Mouse (Mus musculus) thymus, postnatal 36 days (tissue): ENCODE data around the gene Dcakd.

Experiments used
- DNase-seq, 2 experiments: peaks; one replicate each; pipeline ENCODE4 v3.0.0; 2022; ENCODE audit warnings: mixed read lengths in 2 of 2

The Dcakd gene

DNA sequence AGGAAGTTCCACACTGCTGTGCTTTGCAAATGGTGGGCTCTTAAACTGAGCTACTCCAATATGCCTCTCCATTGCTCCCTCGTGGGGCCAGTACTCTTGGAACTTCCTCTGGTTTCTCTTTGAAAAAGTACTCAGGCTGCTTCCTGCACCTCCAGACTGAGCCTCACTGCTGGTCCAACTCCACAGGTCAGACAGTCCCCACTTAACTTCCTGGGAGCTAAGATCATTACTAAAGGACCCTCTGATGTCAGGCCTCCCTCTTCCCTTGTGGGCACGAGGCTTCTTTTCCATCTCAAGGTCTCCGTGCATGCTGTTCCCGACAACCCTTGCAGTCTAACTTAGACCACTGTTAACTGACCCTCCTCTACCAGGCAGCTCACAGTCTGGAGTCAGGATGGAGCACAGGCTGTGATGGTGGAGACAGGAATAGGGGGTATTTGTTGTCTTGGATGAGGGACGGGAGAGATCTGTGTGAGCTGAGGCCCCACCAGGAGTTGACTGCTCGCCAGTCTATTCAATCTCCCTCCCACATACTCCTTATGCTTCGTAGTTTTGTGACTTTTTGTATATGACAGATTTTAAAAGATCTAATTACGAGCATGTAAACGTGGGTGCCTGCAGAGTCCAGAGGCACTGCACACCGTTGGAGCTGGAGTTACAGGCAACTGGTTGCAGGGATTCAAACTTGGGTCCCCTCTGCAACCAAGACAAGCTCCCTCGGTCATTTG, 22.7 kb downstream of the Dcakd start:
- no peak for DNase-seq

DNA sequence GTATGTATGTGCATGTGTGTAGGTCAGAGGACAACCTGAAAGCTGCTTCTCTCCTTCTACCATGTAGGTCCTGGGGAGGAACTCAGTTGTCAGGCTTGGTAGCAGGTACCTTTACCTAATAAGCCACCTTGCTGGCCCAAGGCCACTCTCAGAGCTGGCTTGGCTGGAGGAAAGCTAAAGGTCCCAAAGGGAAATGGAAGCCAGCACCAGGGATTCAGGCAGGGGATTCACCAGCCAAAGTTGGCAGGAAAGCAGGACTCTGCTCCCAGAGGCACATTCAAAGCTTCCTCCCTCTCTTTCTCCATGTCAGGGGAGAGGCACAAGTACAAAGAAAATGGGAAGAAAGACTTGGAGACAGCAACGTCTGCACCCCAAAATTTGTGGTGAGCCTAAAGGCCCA, 23.3 kb downstream of the Dcakd start:
- DNase-seq = no peak

DNA sequence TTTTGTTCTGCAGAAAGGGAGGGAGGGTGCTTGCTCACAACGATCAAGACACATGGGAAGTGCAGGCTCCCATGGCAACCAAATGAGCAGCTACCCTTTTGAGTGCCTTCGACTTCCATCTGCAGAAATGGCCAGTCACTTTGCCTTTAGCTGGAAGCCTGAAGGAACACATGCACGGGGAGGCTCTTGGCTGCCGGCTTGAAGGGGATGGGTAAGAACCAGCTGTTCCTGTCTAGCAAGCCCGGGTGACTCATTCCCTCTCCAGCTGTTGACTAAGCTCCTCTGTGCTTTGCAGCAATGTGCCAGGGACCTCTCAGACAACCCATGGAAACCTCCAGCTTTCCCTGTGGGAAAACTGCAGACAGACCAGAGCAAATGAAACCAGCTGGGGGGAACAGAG, 24.9 kb downstream of the Dcakd start:
- no peak for DNase-seq

DNA sequence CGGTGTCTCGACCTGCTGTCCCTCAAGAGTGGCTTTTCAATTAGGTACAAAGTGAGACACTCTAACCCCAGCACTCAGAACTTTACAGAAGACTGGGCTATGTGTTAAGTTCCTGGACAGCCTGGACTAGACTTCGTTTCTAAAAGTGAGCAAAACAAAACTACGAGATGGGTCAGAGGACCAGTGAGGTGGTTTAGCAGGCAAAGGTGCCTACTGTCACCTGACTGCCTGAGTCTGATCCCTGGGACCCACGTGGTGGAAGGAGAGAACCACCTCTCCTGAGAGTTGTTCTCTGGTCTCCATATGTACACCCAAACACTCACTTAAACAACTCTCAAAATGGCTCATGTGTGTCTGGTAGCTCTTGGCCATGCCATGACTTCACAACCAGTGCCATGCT, 27.1 kb downstream of the Dcakd start:
- no peak for DNase-seq

GRCm38 (mm10) chr11:103000111-103000510, 28.0 kb downstream of the Dcakd start:
- DNase-seq = no peak

- DNase-seq = no peak
Measured at GRCm38 (mm10) chr11:102999317-102999970, 28.7 kb downstream of the Dcakd start.

- peak; percentile 35 to 51 for DNase-seq
Measured at GRCm38 (mm10) chr11:102998577-102999316, 29.4 kb downstream of the Dcakd start.

DNA sequence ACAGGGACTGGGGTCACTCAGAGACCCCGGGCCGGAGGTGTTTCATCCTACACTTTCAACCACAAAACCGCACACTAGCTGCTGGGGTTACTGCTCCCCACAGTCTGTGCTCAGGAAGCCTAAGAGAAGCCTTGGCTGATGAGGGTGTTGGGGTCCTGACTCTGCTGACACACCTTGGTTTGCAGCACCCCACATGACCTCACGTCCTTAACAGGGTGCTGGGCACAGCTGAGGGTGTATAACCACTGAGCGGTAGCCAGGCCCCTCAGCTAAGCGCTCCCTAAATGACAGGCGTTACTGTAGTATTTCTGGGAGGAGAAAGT, 29.9 kb downstream of the Dcakd start:
- no peak for DNase-seq

- no peak for DNase-seq
Measured at GRCm38 (mm10) chr11:102996991-102997770, 31.0 kb downstream of the Dcakd start.

DNA sequence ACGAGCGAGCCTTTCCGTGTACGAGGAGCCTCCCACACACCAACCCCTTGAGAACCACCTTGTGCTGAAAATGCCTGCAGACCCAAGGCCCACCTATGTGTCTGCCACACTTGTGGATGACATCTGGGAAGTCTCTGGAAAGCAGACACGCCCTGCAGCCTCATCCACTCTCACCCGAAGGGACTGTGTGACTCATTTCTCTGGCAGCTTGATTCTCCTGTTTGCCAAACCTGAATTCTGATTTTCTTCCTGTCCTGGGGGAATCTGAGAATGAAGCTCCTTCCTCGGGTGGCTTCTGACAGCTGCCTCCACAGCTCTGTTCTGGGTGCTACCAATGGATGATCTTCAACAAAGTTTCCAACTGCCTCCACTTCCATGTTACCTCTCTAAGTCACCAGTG, 31.7 kb downstream of the Dcakd start:
- DNase-seq = no peak

GRCm38 (mm10) chr11:102994952-102995351, 33.2 kb downstream of the Dcakd start:
- DNase-seq = no peak

DNA sequence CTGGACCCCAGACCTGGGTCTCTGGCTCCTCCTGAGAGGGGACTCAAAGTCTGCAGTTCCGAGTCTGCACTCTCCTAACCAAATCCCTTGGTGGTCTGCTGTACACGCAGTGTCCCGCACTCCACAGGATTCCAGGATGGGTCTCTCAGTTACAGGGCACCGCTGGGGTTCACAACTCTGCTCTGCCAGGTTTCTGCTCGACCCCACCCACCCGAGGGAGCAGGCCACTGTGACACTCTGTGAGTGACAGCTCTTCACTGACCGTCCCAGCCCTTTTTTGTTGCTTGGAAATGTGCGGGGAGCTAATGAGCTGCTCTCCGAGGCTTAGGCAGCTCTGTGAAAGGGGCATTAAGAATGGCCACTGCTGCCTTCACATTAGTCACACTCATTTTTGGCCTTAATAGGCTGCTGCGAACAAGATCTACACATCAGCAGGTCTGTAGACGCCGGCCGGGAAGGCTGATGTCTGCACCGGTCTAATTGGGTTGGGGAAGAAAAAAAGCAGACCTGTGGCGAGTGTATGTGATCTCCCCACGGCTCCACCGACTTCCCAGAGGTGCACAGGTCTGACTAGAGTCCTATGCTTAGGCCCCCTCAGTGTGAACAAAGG, 34.6 kb downstream of the Dcakd start:
- no peak for DNase-seq

DNA sequence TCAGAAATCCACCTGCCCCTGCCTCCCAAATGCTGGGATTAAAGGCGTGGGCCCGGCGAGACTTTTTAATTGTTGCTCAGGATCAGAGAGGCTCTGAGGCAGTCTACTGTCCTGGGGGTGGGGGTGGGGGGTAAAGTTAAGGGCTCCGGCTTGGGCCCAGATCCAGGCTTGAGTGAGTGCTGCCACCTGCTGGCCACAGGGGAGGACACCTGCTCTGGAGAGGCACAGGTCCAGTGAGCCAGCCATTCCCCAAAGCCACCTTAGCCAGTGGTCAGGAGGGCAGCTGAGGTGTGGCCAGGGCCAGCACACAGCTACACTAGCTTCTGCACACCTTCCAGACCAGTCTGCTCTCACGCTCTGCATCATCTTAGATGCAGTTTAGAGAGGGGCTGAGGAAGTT, 35.2 kb downstream of the Dcakd start:
- DNase-seq = peak; percentile 62 to 71

DNA sequence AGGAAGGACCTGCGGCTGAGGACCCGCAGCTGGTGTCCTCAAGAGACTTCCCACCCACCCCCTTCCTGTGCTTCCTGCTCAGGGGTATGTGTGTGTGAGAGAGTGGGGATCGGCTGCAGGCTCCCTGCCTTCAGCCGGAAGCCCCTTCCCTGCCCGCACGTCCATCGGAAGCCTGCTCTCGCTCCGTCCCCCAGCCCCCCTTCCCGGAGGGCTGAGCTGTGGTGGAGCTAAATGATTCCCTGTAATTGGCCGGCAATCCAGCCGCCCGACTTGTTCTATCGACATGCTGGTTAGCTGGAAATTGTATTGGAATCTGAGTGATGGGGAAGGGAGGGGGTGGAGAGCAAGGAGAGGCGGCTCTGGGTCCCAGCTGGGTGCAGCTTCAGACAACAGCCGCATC, 36.5 kb downstream of the Dcakd start:
- DNase-seq = no peak

- peak; percentile 36 to 50 for DNase-seq
Measured at GRCm38 (mm10) chr11:102990152-102990663, 37.9 kb downstream of the Dcakd start.

DNA sequence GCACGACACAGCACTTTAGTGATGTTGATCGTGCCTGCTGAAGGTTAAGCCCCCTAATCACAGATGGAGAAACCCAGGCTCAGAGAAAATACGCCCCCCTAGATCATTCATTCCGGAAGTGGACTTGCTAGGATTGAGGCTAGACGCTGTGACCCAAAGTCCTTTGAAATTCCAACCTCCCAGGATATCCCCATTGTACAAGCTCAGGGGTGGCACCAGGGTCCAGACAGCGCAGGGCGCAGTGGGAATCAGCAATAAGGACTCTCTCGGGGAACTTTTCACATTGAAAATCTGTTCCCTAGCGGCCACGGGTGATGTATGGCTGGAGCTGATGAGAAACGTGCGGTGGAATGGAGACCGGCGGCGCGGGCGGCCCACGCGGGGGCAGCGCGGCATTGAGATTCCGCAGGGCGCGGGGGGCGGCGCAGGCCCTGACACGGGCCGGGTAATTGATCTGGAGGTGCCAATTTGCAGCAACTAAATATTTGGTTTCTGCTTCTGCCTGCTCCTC, 38.4 kb downstream of the Dcakd start:
- no peak for DNase-seq

GRCm38 (mm10) chr11:102985160-102985559, 43.0 kb downstream of the Dcakd start:
- DNase-seq = no peak

DNA sequence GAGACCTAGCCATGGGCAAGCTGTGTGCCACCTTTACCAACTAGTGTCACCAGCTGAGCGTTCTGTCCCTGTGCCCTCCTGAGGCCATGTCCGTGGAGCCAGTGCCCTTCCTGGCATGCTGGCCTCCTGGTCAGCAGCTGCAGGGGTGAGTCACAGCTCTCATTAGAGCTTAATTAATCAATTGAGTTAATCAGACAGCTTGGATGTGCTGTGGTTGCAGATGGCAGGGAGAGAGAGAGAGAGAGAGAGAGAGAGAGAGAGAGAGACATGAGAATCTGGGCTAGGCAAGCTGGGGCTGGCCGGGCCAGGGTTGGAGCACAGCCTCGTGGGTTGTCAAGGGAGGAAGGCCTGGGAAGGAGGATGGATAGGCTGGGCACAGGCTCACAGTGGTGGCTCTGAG, 43.5 kb downstream of the Dcakd start:
- DNase-seq = no peak

DNA sequence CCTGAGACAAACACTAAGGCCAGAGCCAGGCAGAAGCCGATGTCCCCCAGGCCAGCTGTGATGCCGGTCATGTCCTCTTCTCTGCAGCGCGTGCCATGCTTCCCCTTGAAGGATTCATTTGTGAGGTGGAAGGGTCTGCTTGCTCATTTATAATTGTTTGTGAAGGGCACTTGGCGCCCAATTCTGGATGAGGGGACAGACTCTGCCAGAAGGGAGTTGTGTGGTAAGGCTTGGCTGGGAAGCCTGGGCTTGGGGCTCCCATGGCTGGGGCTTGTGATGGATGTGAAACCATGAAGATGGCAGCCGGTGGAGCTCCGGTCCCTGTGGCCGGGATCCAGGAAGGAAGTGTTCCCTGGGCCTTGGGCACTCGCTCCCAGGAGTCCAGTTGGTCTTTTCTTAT, 44.0 kb downstream of the Dcakd start:
- DNase-seq = no peak

- DNase-seq = peak; percentile 22 to 35
Measured at GRCm38 (mm10) chr11:102981151-102981890, 46.8 kb downstream of the Dcakd start.

- DNase-seq = no peak
Measured at GRCm38 (mm10) chr11:102978052-102978666, 50.0 kb downstream of the Dcakd start.
